Mouse (Mus musculus) liver, postnatal 0 days (tissue): ENCODE measurements around the gene Naaa. TPM values are rescaled to one million over a fixed set of nuclear protein-coding genes. Genes with fewer than 3 reads are reported as not detected.

Experiments
- ATAC-seq: fragments of 200-750 bp; cut with Nextera tagmentation; 2 replicates; pipeline ENCODE4 v1.8.0; 2017; ENCODE audit warnings: mild to moderate bottlenecking, moderate library complexity
- DNase-seq: peaks from one replicate; pipeline ENCODE4 v3.0.0-alpha.2; 2016
- H3K27ac ChIP-seq: fragments of 300-500 bp; sonication (generic); 2 replicates; pipeline ENCODE4 v1.5.1; 2014; ENCODE audit warnings: antibody characterized with exemption, moderate library complexity, mild to moderate bottlenecking, low read depth
- H3K27me3 ChIP-seq: fragments of 300-500 bp; sonication (generic); 2 replicates; pipeline ENCODE4 v1.6.1; 2014; ENCODE audit warnings: low read length, control low read depth, mixed read lengths; ENCODE audit not compliant: insufficient read depth
- H3K36me3 ChIP-seq: fragments of 300-500 bp; sonication (generic); replicated peaks from 2 replicates; pipeline ENCODE4 v1.6.1; 2014; ENCODE audit warnings: mild to moderate bottlenecking, control low read depth, low read length, moderate library complexity, mixed read lengths; ENCODE audit not compliant: insufficient read depth
- H3K4me1 ChIP-seq: fragments of 300-500 bp; sonication (generic); 2 replicates; pipeline ENCODE4 v1.6.1; 2014; ENCODE audit warnings: antibody characterized with exemption, mild to moderate bottlenecking, control low read depth; ENCODE audit not compliant: insufficient read depth
- H3K4me2 ChIP-seq: fragments of 300-500 bp; sonication (generic); 2 replicates; pipeline ENCODE4 v1.6.1; 2014; ENCODE audit warnings: low read depth, mild to moderate bottlenecking, low read length, moderate library complexity, mixed read lengths
- H3K4me3 ChIP-seq: fragments of 300-500 bp; sonication (generic); 2 replicates; pipeline ENCODE4 v1.5.1; 2014; ENCODE audit warnings: low read depth, low read length
- H3K9ac ChIP-seq: fragments of 300-500 bp; sonication (generic); replicated peaks from 2 replicates; pipeline ENCODE4 v1.6.1; 2014; ENCODE audit warnings: mild to moderate bottlenecking, moderate library complexity
- H3K9me3 ChIP-seq: fragments of 300-500 bp; sonication (generic); 2 replicates; pipeline ENCODE4 v1.6.1; 2016; ENCODE audit warnings: mild to moderate bottlenecking, control low read depth, low read length, mixed read lengths
- CTCF ChIP-seq: sonication (generic); IDR thresholded peaks from 2 replicates; pipeline ENCODE4 v1.5.1; 2016; ENCODE audit warnings: antibody characterized with exemption, low read depth
- EP300 ChIP-seq: IDR thresholded peaks from 2 replicates; pipeline ENCODE4 v1.6.1; 2016; ENCODE audit warnings: antibody characterized with exemption, low read depth, mild to moderate bottlenecking
- WGBS: fragments of 180-500 bp; shearing (Covaris S2); extraction: QIAGEN DNeasy Blood & Tissue Kit; methylation state at CpG from one replicate; pipeline ENCODE4 v1.1.7; 2014; ENCODE audit not compliant: insufficient replicate concordance; 5-methylcytosine and 5-hydroxymethylcytosine counted together
- polyA plus RNA-seq: library from polyadenylated mRNA; unstranded; fragments of >200 nt; fragmentation: Nextera tagmentation; extraction: Ambion mirVana; gene quantifications from 2 replicates; pipeline ENCODE4 v1.2.1, GENCODE M21; 2015

The Naaa gene
- polyA plus RNA-seq, 1 experiment from 2014 or later, result 7.5 TPM

- no peaks in the 10 kb centered on the region for H3K9me3 ChIP-seq
- H3K4me3 ChIP-seq, result no peak overlapping the region
- DNase-seq, result no peak
- H3K27ac ChIP-seq, result no peak overlapping the region
- no peak overlapping the region for H3K4me2 ChIP-seq
- peaks cover 6% of the 10 kb centered on the region; the same call in 1 of the 2 replicates for H3K4me1 ChIP-seq
- no peaks in the 10 kb centered on the region for H3K36me3 ChIP-seq
- TF ChIP-seq CTCF, result no peak
- no peak for TF ChIP-seq EP300
- no peak for ATAC-seq
- WGBS, result 70% methylated on average over 14 of the region's 14 CpGs
- no peaks in the 10 kb centered on the region for H3K27me3 ChIP-seq
- H3K9ac ChIP-seq, result no peak overlapping the region
Measured at GRCm38 (mm10) chr5:92318596-92318995, 40.6 kb upstream of the Naaa start.

- TF ChIP-seq EP300, result no peak
- H3K27ac ChIP-seq, result no peak overlapping the region
- peak; percentile 37; the same call in 1 of the 2 replicates for ATAC-seq
Measured at GRCm38 (mm10) chr5:92318119-92318518, 40.1 kb upstream of the Naaa start.

GRCm38 (mm10) chr5:92313776-92314175 is 35.8 kb upstream of the Naaa start:
- H3K9me3 ChIP-seq, result no peaks in the 10 kb centered on the region
- no peak for ATAC-seq
- peak overlapping the region; percentile 9; the same call in 1 of the 2 replicates for H3K27ac ChIP-seq
- no peak overlapping the region for H3K4me3 ChIP-seq
- no peak overlapping the region for H3K9ac ChIP-seq
- TF ChIP-seq EP300 (no peak), CTCF (no peak)
- H3K36me3 ChIP-seq, result no peaks in the 10 kb centered on the region
- 19% methylated on average over 7 of the region's 7 CpGs for WGBS
- no peak for DNase-seq
- peaks cover 15% of the 10 kb centered on the region for H3K4me1 ChIP-seq
- no peaks in the 10 kb centered on the region for H3K27me3 ChIP-seq
- peak overlapping the region; percentile 20; the same call in 1 of the 2 replicates for H3K4me2 ChIP-seq

More at GRCm38 (mm10) chr5:92318119-92318518, 40.1 kb upstream of the Naaa start:
- peak; percentile 37 for DNase-seq
- no peak overlapping the region for H3K4me2 ChIP-seq
- no peaks in the 10 kb centered on the region for H3K27me3 ChIP-seq
- no peak overlapping the region for H3K4me3 ChIP-seq
- H3K4me1 ChIP-seq, result peaks cover 6% of the 10 kb centered on the region; the same call in 1 of the 2 replicates
- H3K36me3 ChIP-seq, result no peaks in the 10 kb centered on the region
- H3K9me3 ChIP-seq, result no peaks in the 10 kb centered on the region
- H3K9ac ChIP-seq, result no peak overlapping the region
- WGBS, result 57% methylated on average over 7 of the region's 7 CpGs

GRCm38 (mm10) chr5:92312046-92312715 is 34.2 kb upstream of the Naaa start:
- no peaks in the 10 kb centered on the region for H3K27me3 ChIP-seq
- no peaks in the 10 kb centered on the region for H3K36me3 ChIP-seq
- no peak overlapping the region for H3K9ac ChIP-seq
- no peak overlapping the region for H3K4me2 ChIP-seq
- H3K4me3 ChIP-seq, result no peak overlapping the region
- no peak overlapping the region for H3K27ac ChIP-seq
- 13% methylated on average over 13 of the region's 13 CpGs for WGBS
- ATAC-seq (no peak), DNase-seq (peak; percentile 86)
- peaks cover 19% of the 10 kb centered on the region for H3K4me1 ChIP-seq
- TF ChIP-seq CTCF (peak; percentile 85), EP300 (peak; percentile 50; the same call in 1 of the 2 replicates)
- no peaks in the 10 kb centered on the region for H3K9me3 ChIP-seq

- peak within 1 kb of the TSS; percentile 77 for H3K4me3 ChIP-seq
- peak within 1 kb of the TSS; percentile 66 for H3K27ac ChIP-seq
- peak; percentile 83 for TF ChIP-seq CTCF
- TF ChIP-seq EP300, result peak; percentile 47; the same call in 1 of the 2 replicates
- peak; percentile 99 for ATAC-seq
- H3K4me1 ChIP-seq, result peaks cover 19% of the 10 kb centered on the region
- H3K36me3 ChIP-seq, result peaks cover 5% of the 10 kb centered on the region
- no peaks in the 10 kb centered on the region for H3K9me3 ChIP-seq
- 2% methylated on average over 41 of the region's 41 CpGs for WGBS
- H3K9ac ChIP-seq, result peak within 1 kb of the TSS; percentile 82
- DNase-seq, result peak; percentile 93
- peak within 1 kb of the TSS; percentile 84 for H3K4me2 ChIP-seq
- no peaks in the 10 kb centered on the region for H3K27me3 ChIP-seq
Measured at GRCm38 (mm10) chr5:92309681-92310511, 31.9 kb upstream of the Naaa start, which contains the start of gene Sdad1. Sdad1 (minus strand) TSS chr5:92310479.

- ATAC-seq (no peak), DNase-seq (no peak)
- TF ChIP-seq EP300 (no peak), CTCF (no peak)
- Histone ChIP-seq H3K4me3 (no peak overlapping the region), H3K27me3 (no peaks in the 10 kb centered on the region), H3K4me1 (peaks cover 9% of the 10 kb centered on the region; the same call in 1 of the 2 replicates), H3K9me3 (no peaks in the 10 kb centered on the region), H3K9ac (no peak overlapping the region), H3K4me2 (no peak overlapping the region), H3K36me3 (peaks cover 44% of the 10 kb centered on the region), H3K27ac (no peak overlapping the region)
- 78% methylated on average over 3 of the region's 3 CpGs for WGBS
Measured at GRCm38 (mm10) chr5:92304291-92304690, 26.3 kb upstream of the Naaa start.
